Mouse (Mus musculus) G1E (cell line): ENCODE results near the gene Klf8.

Experiments used
- CTCF ChIP-seq: IDR thresholded peaks from 2 replicates; pipeline ENCODE4 v1.5.1; 2012; ENCODE audit warnings: low read depth, low read length, inconsistent platforms, mixed read lengths
- GATA1 ChIP-seq: IDR thresholded peaks from 2 replicates; pipeline ENCODE4 v1.6.1; 2012; ENCODE audit warnings: borderline replicate concordance, low read length, inconsistent platforms, mixed read lengths
- GATA2 ChIP-seq: IDR thresholded peaks from 2 replicates; pipeline ENCODE4 v1.6.1; 2012; ENCODE audit warnings: low read depth, low read length, inconsistent platforms, borderline replicate concordance
- POLR2AphosphoS5 ChIP-seq: IDR thresholded peaks from 2 replicates; pipeline ENCODE4 v1.6.1; 2012; ENCODE audit warnings: low read depth, low read length, inconsistent platforms; ENCODE audit not compliant: insufficient replicate concordance
- TAL1 ChIP-seq: conservative IDR thresholded peaks from 2 replicates; pipeline ENCODE4 v1.6.1; 2012; ENCODE audit warnings: low read depth, low read length, inconsistent platforms, mixed read lengths

- TF ChIP-seq CTCF (no peak), TAL1 (no peak), GATA1 (no peak), GATA2 (no peak), POLR2AphosphoS5 (no peak)
Observed at GRCm38 (mm10) chrX:153282185-153282584, 44.9 kb downstream of the Klf8 start.
